Mouse (Mus musculus): ENCODE data around the gene Fxyd7. TPM values are rescaled to one million over a fixed set of nuclear protein-coding genes. Genes with fewer than 3 reads are reported as not detected.

Gene Fxyd7
- polyA plus RNA-seq, 1 experiment from 2014 or later, result 42.2 TPM

DNA sequence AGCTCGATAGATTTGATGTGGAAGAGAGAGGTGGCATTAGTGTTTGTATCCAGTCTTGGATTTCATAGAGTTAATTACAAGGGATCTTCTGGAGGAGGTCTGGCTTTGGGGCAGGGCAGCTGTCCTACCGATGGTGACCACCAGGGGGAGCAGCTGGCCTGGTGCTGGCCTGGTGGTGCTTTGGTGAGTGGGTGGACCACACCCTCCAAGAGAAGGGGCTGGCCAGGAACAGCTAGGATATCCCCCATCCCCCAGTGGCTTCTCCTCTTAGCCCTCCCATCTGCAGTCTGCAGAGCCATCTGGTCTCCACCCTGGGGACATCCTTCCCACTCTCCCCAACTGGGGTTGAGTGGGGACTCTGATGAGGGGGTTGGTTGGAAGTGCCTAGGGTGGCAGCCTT, 7.8 kb upstream of the Fxyd7 start, which contains the start of gene Lgi4:
Gene Lgi4, plus strand, starts transcription at position 235 of the 400 bp plus-strand sequence.
- Histone ChIP-seq H3K27ac (ENCODE audit: low read length) (0 out of 2 replicates have a peak within 1 kb of the TSS, but pooled peaks have one; percentile 27), H3K4me3 (ENCODE audit: low read depth, low read length) (no peak within 1 kb of the TSS), H3K27me3 (ENCODE audit: control insufficient read depth, insufficient read depth, low read length) (no peaks in the 10 kb centered on the region), H3K4me2 (replicated peaks; ENCODE audit: low read depth, low read length) (0 out of 2 replicates have a peak within 1 kb of the TSS, but pooled peaks have one; percentile 5), H3K4me1 (ENCODE audit: control insufficient read depth, insufficient read depth, low read length) (peaks cover 15% of the 10 kb centered on the region; the same call in 1 of the 2 replicates), H3K9ac (replicated peaks; ENCODE audit: low read depth, low read length) (no peak within 1 kb of the TSS), H3K9me3 (ENCODE audit: control insufficient read depth, low read depth, low read length) (no peaks in the 10 kb centered on the region), H3K36me3 (ENCODE audit: control insufficient read depth, insufficient read depth, low read length) (no peaks in the 10 kb centered on the region)
- 5% methylated on average over 2 of the region's 2 CpGs for WGBS
- peak; percentile 43 for ATAC-seq (ENCODE audit: insufficient number of reproducible peaks, insufficient read depth, low FRiP score, low read depth)

DNA sequence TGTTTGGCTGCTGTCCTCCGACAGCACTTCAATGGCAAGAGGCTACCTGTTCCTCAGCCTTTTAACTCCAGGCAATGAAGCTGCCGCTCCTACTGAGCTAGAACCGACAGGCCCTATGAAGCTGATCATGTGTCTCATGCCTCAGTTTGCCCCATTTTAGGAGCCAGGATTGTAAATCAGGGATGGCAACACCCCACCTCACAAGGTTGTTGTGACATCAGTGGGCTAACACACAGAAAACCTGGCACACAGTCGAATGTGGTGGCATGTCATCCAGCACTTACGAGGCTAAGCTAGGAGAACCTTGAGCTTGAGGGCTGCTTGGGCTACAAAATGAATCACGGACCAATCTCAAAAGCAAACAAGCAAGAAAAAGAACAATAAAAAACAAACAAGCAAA, 6.9 kb upstream of the Fxyd7 start:
- Histone ChIP-seq H3K36me3 (ENCODE audit: control insufficient read depth, insufficient read depth, low read length) (no peaks in the 10 kb centered on the region), H3K4me2 (replicated peaks; ENCODE audit: low read depth, low read length) (no peak overlapping the region), H3K9ac (replicated peaks; ENCODE audit: low read depth, low read length) (no peak overlapping the region), H3K4me3 (ENCODE audit: low read depth, low read length) (no peak overlapping the region), H3K27ac (ENCODE audit: low read length) (no peak overlapping the region), H3K9me3 (ENCODE audit: control insufficient read depth, low read depth, low read length) (no peaks in the 10 kb centered on the region), H3K27me3 (ENCODE audit: control insufficient read depth, insufficient read depth, low read length) (0 out of 2 replicates have a peak, but pooled peaks cover 2% of the 10 kb centered on the region), H3K4me1 (ENCODE audit: control insufficient read depth, insufficient read depth, low read length) (peaks cover 24% of the 10 kb centered on the region)
- 87% methylated on average over 6 of the region's 6 CpGs for WGBS
- ATAC-seq (ENCODE audit: insufficient number of reproducible peaks, insufficient read depth, low FRiP score, low read depth), result no peak

DNA sequence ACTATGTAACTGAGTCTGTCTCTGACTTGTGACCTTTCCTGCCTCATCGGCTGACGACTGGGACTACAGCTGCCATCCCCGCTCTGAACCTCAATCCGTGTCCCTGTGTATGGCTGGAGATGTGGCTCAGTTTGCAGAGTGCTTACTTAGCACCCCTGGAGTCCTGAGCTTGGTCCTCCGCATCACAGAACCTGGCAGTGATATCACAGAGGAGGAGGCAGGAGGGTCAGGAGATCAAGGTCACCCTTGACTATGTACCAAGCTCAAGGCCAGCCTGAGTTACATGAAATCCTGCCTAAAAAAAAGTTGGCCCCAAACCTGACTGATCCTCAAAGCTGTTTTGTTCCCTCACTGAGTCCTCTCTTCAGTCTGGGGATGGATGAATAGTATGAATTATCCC, 6.5 kb upstream of the Fxyd7 start:
- Histone ChIP-seq H3K27me3 (ENCODE audit: control insufficient read depth, insufficient read depth, low read length) (0 out of 2 replicates have a peak, but pooled peaks cover 5% of the 10 kb centered on the region), H3K4me1 (ENCODE audit: control insufficient read depth, insufficient read depth, low read length) (peaks cover 28% of the 10 kb centered on the region), H3K9me3 (ENCODE audit: control insufficient read depth, low read depth, low read length) (no peaks in the 10 kb centered on the region), H3K4me2 (replicated peaks; ENCODE audit: low read depth, low read length) (no peak overlapping the region), H3K9ac (replicated peaks; ENCODE audit: low read depth, low read length) (no peak overlapping the region), H3K27ac (ENCODE audit: low read length) (no peak overlapping the region), H3K4me3 (ENCODE audit: low read depth, low read length) (no peak overlapping the region), H3K36me3 (ENCODE audit: control insufficient read depth, insufficient read depth, low read length) (no peaks in the 10 kb centered on the region)
- WGBS, result 71% methylated on average over 5 of the region's 5 CpGs
- no peak for ATAC-seq (ENCODE audit: insufficient number of reproducible peaks, insufficient read depth, low FRiP score, low read depth)

DNA sequence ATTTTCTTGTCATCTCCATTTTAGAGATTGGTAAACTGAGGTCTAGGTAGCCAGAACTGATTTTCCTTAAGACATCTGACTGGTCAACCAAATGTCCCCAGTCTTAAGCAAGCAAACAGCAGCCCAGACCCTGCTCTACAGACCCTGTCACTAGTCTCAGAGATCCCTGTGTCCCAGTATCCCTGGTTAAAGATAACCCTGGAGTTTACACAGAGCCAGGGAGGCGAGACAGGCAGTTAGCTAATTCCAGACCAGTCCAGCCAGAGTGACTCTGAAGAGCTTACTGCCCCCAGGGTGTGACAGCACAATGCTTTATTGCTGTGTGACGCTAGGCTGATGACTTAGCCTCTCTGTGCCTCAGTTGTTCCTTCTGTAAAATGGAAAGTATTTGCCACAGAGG, 5.8 kb upstream of the Fxyd7 start, which contains the start of gene Fxyd1:
Gene Fxyd1, minus strand, starts transcription at position 129 of the 400 bp plus-strand sequence.
- no peaks in the 10 kb centered on the region for H3K9me3 ChIP-seq (ENCODE audit: control insufficient read depth, low read depth, low read length)
- peak within 1 kb of the TSS; percentile 27; the same call in 1 of the 2 replicates for H3K27ac ChIP-seq (ENCODE audit: low read length)
- no peak within 1 kb of the TSS for H3K9ac ChIP-seq (replicated peaks; ENCODE audit: low read depth, low read length)
- no peak within 1 kb of the TSS for H3K4me2 ChIP-seq (replicated peaks; ENCODE audit: low read depth, low read length)
- peaks cover 33% of the 10 kb centered on the region for H3K4me1 ChIP-seq (ENCODE audit: control insufficient read depth, insufficient read depth, low read length)
- H3K36me3 ChIP-seq (ENCODE audit: control insufficient read depth, insufficient read depth, low read length), result no peaks in the 10 kb centered on the region
- no peak for ATAC-seq (ENCODE audit: insufficient number of reproducible peaks, insufficient read depth, low FRiP score, low read depth)
- H3K27me3 ChIP-seq (ENCODE audit: control insufficient read depth, insufficient read depth, low read length), result 0 out of 2 replicates have a peak, but pooled peaks cover 6% of the 10 kb centered on the region
- H3K4me3 ChIP-seq (ENCODE audit: low read depth, low read length), result no peak within 1 kb of the TSS
- 82% methylated on average over 2 of the region's 2 CpGs for WGBS

DNA sequence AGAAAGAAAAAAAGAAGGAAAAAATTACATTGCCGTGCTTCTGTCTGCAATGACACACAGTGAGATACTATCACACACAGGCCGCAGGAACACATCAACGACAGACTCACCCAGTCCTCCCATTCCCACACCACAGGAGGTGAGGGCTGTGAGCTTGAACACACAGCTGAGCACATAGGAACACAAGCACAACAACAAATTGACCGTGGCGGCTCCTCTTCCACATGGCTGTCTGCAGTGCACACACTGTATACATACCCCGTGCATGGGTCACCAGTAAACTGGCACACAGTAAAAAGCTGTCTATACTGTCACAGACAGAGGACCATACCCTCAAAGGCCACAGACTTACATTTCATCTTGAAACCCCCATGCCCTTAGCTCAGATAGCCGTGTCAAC, 5.2 kb upstream of the Fxyd7 start:
- Histone ChIP-seq H3K27ac (ENCODE audit: low read length) (peak overlapping the region; percentile 27; the same call in 1 of the 2 replicates), H3K36me3 (ENCODE audit: control insufficient read depth, insufficient read depth, low read length) (no peaks in the 10 kb centered on the region), H3K4me2 (replicated peaks; ENCODE audit: low read depth, low read length) (no peak overlapping the region), H3K4me3 (ENCODE audit: low read depth, low read length) (no peak overlapping the region), H3K9me3 (ENCODE audit: control insufficient read depth, low read depth, low read length) (no peaks in the 10 kb centered on the region), H3K4me1 (ENCODE audit: control insufficient read depth, insufficient read depth, low read length) (peaks cover 39% of the 10 kb centered on the region), H3K27me3 (ENCODE audit: control insufficient read depth, insufficient read depth, low read length) (peaks cover 11% of the 10 kb centered on the region), H3K9ac (replicated peaks; ENCODE audit: low read depth, low read length) (no peak overlapping the region)
- 74% methylated on average over 7 of the region's 7 CpGs for WGBS
- ATAC-seq (ENCODE audit: insufficient number of reproducible peaks, insufficient read depth, low FRiP score, low read depth), result no peak

DNA sequence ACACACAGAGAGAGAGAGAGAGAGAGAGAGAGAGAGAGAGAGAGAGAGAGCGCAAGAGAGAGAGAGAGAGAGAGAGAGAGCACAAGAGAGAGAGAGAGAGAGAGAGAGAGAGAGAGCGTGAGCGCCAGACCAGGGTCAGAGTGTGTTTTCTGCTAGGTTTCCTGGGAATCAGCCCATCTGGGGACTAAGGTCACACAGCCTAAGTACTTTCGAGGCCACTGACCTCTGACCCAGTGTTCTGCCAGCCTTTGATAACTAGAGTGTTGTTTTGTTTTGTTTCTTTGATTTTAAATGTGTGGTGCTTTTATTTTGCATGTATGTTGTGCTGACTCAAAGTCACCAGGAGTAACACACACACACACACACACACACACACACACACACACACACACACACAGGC, 4.6 kb upstream of the Fxyd7 start:
- H3K4me2 ChIP-seq (replicated peaks; ENCODE audit: low read depth, low read length), result peak overlapping the region; percentile 35; the same call in 1 of the 2 replicates
- WGBS, result 15% methylated on average over 3 of the region's 4 CpGs
- H3K27ac ChIP-seq (ENCODE audit: low read length), result no peak overlapping the region; the same call in 1 of the 2 replicates
- ATAC-seq (ENCODE audit: insufficient number of reproducible peaks, insufficient read depth, low FRiP score, low read depth), result no peak
- H3K4me1 ChIP-seq (ENCODE audit: control insufficient read depth, insufficient read depth, low read length), result peaks cover 44% of the 10 kb centered on the region
- no peak overlapping the region for H3K9ac ChIP-seq (replicated peaks; ENCODE audit: low read depth, low read length)
- no peaks in the 10 kb centered on the region for H3K36me3 ChIP-seq (ENCODE audit: control insufficient read depth, insufficient read depth, low read length)
- no peak overlapping the region for H3K4me3 ChIP-seq (ENCODE audit: low read depth, low read length)
- peaks cover 17% of the 10 kb centered on the region for H3K27me3 ChIP-seq (ENCODE audit: control insufficient read depth, insufficient read depth, low read length)
- no peaks in the 10 kb centered on the region for H3K9me3 ChIP-seq (ENCODE audit: control insufficient read depth, low read depth, low read length)

DNA sequence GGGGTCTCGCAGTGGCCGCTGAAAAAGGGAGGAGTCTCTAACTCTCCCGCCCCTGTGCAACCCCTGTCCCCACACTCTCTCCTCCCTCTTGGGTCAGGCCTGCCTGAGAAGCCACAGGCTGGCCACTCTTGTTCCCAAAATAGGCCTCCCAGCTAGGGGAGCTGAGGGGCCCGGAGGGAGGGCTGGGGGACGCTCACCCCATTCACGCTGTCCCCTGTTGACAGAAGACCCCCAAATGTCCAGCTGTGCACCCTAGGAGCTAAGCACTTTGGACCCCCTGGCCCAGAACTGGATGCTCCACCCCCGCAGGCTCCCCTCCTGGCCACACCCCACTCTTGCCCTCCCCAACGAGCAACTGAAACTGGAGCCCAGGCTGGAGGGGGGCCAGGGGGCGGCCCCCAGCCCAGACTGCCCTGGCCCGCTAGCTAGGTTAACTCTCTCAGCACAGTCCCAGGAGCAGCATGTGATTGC, 4.1 kb upstream of the Fxyd7 start:
- Histone ChIP-seq H3K27me3 (ENCODE audit: control insufficient read depth, insufficient read depth, low read length) (peaks cover 22% of the 10 kb centered on the region), H3K9ac (replicated peaks; ENCODE audit: low read depth, low read length) (peak overlapping the region; percentile 25; the same call in 1 of the 2 replicates), H3K4me3 (ENCODE audit: low read depth, low read length) (peak overlapping the region; percentile 19), H3K36me3 (ENCODE audit: control insufficient read depth, insufficient read depth, low read length) (no peaks in the 10 kb centered on the region), H3K27ac (ENCODE audit: low read length) (peak overlapping the region; percentile 72; the same call in 1 of the 2 replicates), H3K4me2 (replicated peaks; ENCODE audit: low read depth, low read length) (peak overlapping the region; percentile 35), H3K4me1 (ENCODE audit: control insufficient read depth, insufficient read depth, low read length) (peaks cover 48% of the 10 kb centered on the region), H3K9me3 (ENCODE audit: control insufficient read depth, low read depth, low read length) (no peaks in the 10 kb centered on the region)
- peak; percentile 86 for ATAC-seq (ENCODE audit: insufficient number of reproducible peaks, insufficient read depth, low FRiP score, low read depth)
- 1% methylated on average over 10 of the region's 10 CpGs for WGBS

DNA sequence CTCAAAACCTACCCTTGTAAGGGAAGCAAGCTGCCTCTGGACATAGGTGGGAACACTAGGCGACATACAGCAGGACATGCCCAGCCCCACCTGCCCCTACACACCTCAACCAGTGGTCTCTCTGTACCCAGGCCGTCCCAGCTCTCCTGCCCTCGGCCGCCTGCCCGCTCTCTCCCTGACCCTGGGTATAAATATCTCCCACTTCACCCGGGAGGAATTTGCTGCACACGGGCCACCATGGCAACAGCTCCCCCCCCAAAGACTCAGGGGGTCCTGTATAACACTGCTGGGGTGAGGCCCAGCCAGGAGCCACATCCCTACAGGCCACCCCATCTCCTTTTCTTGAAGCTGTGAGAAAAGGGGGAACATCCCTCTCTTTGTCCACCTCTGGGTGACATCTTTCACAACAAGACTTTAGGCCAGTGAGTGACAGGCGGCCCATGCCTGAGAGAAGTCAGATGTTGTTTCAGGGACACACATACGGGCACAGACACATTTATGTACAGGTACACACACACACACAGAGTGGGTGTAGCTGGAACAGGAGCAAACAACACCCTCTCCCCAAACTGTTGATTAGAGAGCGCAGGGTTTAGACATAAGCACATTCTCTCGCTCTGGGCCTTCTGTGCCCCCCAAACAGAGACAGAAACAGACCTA, 3.5 kb upstream of the Fxyd7 start:
- ATAC-seq (ENCODE audit: insufficient number of reproducible peaks, insufficient read depth, low FRiP score, low read depth), result no peak
- Histone ChIP-seq H3K9me3 (ENCODE audit: control insufficient read depth, low read depth, low read length) (no peaks in the 10 kb centered on the region), H3K27ac (ENCODE audit: low read length) (peak overlapping the region; percentile 72), H3K4me2 (replicated peaks; ENCODE audit: low read depth, low read length) (peak overlapping the region; percentile 35), H3K4me1 (ENCODE audit: control insufficient read depth, insufficient read depth, low read length) (peaks cover 54% of the 10 kb centered on the region), H3K36me3 (ENCODE audit: control insufficient read depth, insufficient read depth, low read length) (no peaks in the 10 kb centered on the region), H3K27me3 (ENCODE audit: control insufficient read depth, insufficient read depth, low read length) (peaks cover 24% of the 10 kb centered on the region), H3K9ac (replicated peaks; ENCODE audit: low read depth, low read length) (peak overlapping the region; percentile 25; the same call in 1 of the 2 replicates), H3K4me3 (ENCODE audit: low read depth, low read length) (peak overlapping the region; percentile 19)
- WGBS, result 36% methylated on average over 11 of the region's 11 CpGs

Data from stomach, embryonic 14.5 days (tissue).